Mouse (Mus musculus) c-Kit-positive CD71-positive TER-119-positive erythroid progenitor cells, embryonic 14.5 days (primary cell): ENCODE data around the gene Epc2.
"Not testable (repeated sequence)": the region's sequence is repeated elsewhere in the genome, so short reads cannot be mapped to it uniquely, and the experiment has no call there.

Experiments
- DNase-seq: peaks from one replicate; pipeline ENCODE4 v3.0.0-alpha.2; 2013; ENCODE audit warnings: low spot score

Gene Epc2

GRCm38 (mm10) chr2:49471641-49472355, 20.5 kb downstream of the Epc2 start:
- no peak for DNase-seq

- no peak for DNase-seq
Observed at GRCm38 (mm10) chr2:49472443-49472842, 21.2 kb downstream of the Epc2 start.

GRCm38 (mm10) chr2:49482146-49482545, 30.9 kb downstream of the Epc2 start:
- DNase-seq = no peak

GRCm38 (mm10) chr2:49483382-49483781, 32.1 kb downstream of the Epc2 start:
- DNase-seq = no peak

GRCm38 (mm10) chr2:49501435-49501834, 50.1 kb downstream of the Epc2 start:
- no peak for DNase-seq

- DNase-seq = peak; percentile 20
Observed at GRCm38 (mm10) chr2:49503596-49503995, 52.3 kb downstream of the Epc2 start.

GRCm38 (mm10) chr2:49505151-49505550, 53.9 kb downstream of the Epc2 start:
- DNase-seq = not testable (repeated sequence)

GRCm38 (mm10) chr2:49510832-49511231, 59.5 kb downstream of the Epc2 start:
- DNase-seq = no peak

GRCm38 (mm10) chr2:49516011-49516410, 64.7 kb downstream of the Epc2 start:
- no peak for DNase-seq

- DNase-seq = no peak
Observed at GRCm38 (mm10) chr2:49520409-49520808, 69.1 kb downstream of the Epc2 start.

- no peak for DNase-seq
Observed at GRCm38 (mm10) chr2:49520989-49521388, 69.7 kb downstream of the Epc2 start.

- no peak for DNase-seq
Observed at GRCm38 (mm10) chr2:49521564-49521963, 70.3 kb downstream of the Epc2 start.

GRCm38 (mm10) chr2:49522578-49522977, 71.3 kb downstream of the Epc2 start:
- no peak for DNase-seq

GRCm38 (mm10) chr2:49537147-49537546, 85.9 kb downstream of the Epc2 start:
- no peak for DNase-seq

- DNase-seq = no peak
Observed at GRCm38 (mm10) chr2:49538056-49538455, 86.8 kb downstream of the Epc2 start.

GRCm38 (mm10) chr2:49539745-49540144, 88.5 kb downstream of the Epc2 start:
- no peak for DNase-seq

- no peak for DNase-seq
Observed at GRCm38 (mm10) chr2:49547813-49548212, 96.5 kb downstream of the Epc2 start.

- no peak for DNase-seq
Observed at GRCm38 (mm10) chr2:49548492-49548891, 97.2 kb downstream of the Epc2 start.

GRCm38 (mm10) chr2:49553096-49553495, 101.8 kb downstream of the Epc2 start:
- DNase-seq = peak; percentile 4

GRCm38 (mm10) chr2:49557339-49557738, 106.1 kb downstream of the Epc2 start:
- DNase-seq = no peak

- DNase-seq = no peak
Observed at GRCm38 (mm10) chr2:49558361-49558760, 107.1 kb downstream of the Epc2 start.

GRCm38 (mm10) chr2:49562688-49563350, 111.5 kb downstream of the Epc2 start:
- DNase-seq = no peak

- DNase-seq = no peak
Observed at GRCm38 (mm10) chr2:49569862-49570777, 118.8 kb downstream of the Epc2 start.
